Mouse (Mus musculus) left cerebral cortex, adult 2 months (tissue): ENCODE results near the gene Fam229a. TPM values are rescaled to one million over a fixed set of nuclear protein-coding genes. Genes with fewer than 3 reads are reported as not detected.
"Not testable (repeated sequence)": the region's sequence is repeated elsewhere in the genome, so short reads cannot be mapped to it uniquely, and the experiment has no call there.

Experiments
- DNase-seq, 2 experiments: peaks; one replicate each; pipeline ENCODE4 v3.0.0; 2021 to 2022; ENCODE audit warnings: low spot score in 2 of 2, mixed read lengths in 1 of 2; ENCODE audit errors: extremely low spot score in 1 of 2
- H3K27ac ChIP-seq: fragments of 200-600 bp; 2 replicates; pipeline ENCODE4 v1.8.1; 2022
- H3K4me3 ChIP-seq: fragments of 200-600 bp; 2 replicates; pipeline ENCODE4 v1.8.1; 2022
- CTCF ChIP-seq: fragments of 200-600 bp; IDR thresholded peaks from 2 replicates; pipeline ENCODE4 v1.8.1; 2022; ENCODE audit warnings: antibody characterized with exemption, mild to moderate bottlenecking, moderate library complexity
- intact Hi-C: fragments of 180-260 bp; cut with DNase I; formaldehyde crosslinking; loops from one replicate; pipeline ENCODE4 v1.15.1; 2025
- total RNA-seq, 2 experiments: library from RNA; stranded (reverse); gene quantifications; 2 replicates each; pipeline ENCODE4 v1.2.3; 2021

Fam229a gene
- total RNA-seq, 2 experiments from 2014 or later: 0.91 TPM; not detected in 1

GRCm38 (mm10) chr4:129511413-129512096, 20.6 kb downstream of the Fam229a start:
- no peak overlapping the region for H3K4me3 ChIP-seq
- DNase-seq: no peak
- H3K27ac ChIP-seq: peak overlapping the region; percentile 32
- no peak for TF ChIP-seq CTCF
- intact Hi-C loops: no loop called here

GRCm38 (mm10) chr4:129513086-129513767, 22.2 kb downstream of the Fam229a start, which contains the start of gene Marcksl1:
Gene Marcksl1, plus strand, starts transcription at chr4:129513581.
- no peak for TF ChIP-seq CTCF
- Histone ChIP-seq H3K4me3 (peak within 1 kb of the TSS; percentile 53), H3K27ac (peak within 1 kb of the TSS; percentile 72)
- intact Hi-C loops: no loop called here
- DNase-seq: peak; percentile 63 to 79

DNA sequence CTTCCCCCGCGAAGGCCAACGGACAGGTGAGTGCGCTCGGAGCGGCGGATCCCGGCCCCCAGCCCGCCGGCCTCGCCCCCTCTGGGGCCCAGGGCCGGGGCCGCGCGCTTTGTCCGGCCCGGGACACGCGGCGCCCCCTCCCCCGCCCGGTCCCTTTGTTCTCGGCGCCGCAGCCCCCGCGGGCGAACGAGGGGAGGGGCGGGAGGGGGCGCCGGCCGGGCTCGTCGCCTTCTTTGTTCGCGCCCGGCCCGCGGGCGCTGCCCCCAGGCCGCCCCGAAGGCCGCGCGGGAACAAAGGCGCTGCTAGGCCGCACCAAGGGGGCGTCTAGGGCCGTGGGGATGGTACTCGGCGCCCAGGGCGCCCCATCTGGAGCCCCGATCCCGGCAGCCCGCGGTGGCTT, 22.9 kb downstream of the Fam229a start:
- intact Hi-C loops: no loop called here
- DNase-seq: no peak
- H3K27ac ChIP-seq: peak overlapping the region; percentile 72
- peak overlapping the region; percentile 53 for H3K4me3 ChIP-seq
- TF ChIP-seq CTCF: no peak

DNA sequence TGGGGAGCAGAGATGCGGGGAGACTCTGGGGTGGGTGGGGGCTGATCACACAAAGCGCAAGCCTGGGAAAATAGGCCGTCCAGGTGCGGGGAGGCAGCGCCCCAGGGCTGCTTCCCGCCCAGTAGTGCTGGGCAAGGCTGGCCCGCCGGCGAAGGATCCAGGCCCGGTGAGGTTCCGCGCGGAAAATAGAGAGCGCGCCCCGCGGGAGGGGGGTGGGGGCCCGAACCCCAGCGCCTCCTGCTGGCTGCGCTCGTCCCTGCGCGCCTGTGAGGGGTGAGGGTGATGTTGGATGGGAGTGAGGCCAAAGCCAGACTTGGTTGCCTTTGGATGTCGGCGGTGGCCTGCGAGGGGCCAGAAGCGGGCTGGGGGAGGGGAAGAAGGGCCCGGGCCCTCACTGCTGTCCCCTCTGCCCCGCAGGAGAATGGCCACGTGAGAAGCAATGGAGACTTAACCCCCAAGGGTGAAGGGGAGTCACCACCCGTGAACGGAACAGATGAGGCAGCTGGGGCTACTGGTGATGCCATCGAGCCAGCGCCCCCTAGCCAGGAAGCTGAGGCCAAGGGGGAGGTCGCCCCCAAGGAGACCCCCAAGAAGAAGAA, 23.4 kb downstream of the Fam229a start:
- TF ChIP-seq CTCF: peak; percentile 80
- DNase-seq: peak; percentile 36 to 57
- intact Hi-C loops: no loop called here
- Histone ChIP-seq H3K4me3 (peak overlapping the region; percentile 53), H3K27ac (peak overlapping the region; percentile 72)

DNA sequence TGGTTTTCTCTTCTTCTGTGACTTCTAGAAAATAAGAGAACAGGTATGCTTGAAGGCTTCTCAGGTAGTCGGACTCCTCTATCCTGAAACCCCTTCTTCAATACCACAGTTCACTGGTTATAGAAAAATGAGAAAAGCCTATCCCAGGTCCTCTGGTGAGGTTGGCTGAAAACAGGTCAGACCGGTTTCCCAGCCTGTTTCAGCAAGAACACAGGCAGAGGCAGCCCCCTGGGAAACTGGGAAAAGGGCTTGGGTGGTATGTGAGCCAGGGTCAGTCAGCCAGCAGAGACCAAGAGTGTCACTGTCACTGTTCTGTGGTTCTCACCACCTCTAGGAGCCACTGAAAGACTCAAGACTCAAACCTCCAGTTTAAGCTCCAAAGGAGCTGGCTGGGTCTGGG, 25.9 kb downstream of the Fam229a start:
- intact Hi-C loops: no loop called here
- no peak overlapping the region for H3K27ac ChIP-seq
- no peak for DNase-seq
- H3K4me3 ChIP-seq: no peak overlapping the region
- no peak for TF ChIP-seq CTCF

DNA sequence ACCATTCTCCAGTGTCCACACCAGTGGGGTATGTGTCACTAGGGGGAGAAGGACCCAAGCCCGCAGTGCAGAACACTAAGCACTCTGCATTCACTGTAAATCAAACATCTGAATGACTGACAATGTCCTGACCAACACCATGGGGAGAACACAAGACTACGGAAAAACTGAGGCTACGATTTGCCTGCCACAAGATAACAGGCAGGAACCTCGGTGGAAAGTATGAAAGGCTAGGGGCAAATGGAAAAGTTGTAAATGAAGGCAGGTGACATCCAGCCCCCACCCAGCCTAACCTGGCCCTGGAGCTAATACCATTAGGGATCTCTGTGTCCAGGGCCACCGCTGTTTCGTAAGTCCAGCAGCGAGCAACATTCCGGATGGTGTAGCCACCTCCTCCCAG, 27.5 kb downstream of the Fam229a start:
- H3K4me3 ChIP-seq: no peak overlapping the region
- intact Hi-C loops: no loop called here
- H3K27ac ChIP-seq: no peak overlapping the region
- no peak for TF ChIP-seq CTCF
- DNase-seq: no peak

GRCm38 (mm10) chr4:129525338-129525737, 34.3 kb downstream of the Fam229a start:
- Histone ChIP-seq H3K4me3 (no peak overlapping the region), H3K27ac (no peak overlapping the region)
- TF ChIP-seq CTCF: no peak
- no peak for DNase-seq
- intact Hi-C loops: no loop called here

DNA sequence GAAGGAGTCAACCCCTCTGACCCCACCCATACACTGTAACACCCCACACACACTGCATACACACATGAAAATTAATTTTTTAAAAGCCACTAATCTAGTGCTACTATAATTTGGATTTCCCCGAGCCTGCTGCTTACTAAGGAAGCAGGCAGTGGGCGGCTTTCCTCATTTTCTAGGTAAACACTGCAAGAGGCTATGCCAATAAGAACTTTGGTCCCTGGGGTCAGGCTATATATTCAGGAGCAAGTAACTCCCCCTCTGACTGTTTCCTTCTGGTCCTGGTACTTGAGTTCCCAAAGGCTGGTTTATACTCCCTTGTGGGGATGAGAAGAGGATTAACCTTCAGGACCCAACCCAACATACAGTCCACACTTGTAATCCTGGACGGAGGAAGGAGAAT, 34.9 kb downstream of the Fam229a start:
- no peak for TF ChIP-seq CTCF
- Histone ChIP-seq H3K27ac (no peak overlapping the region), H3K4me3 (no peak overlapping the region)
- intact Hi-C loops: no loop called here
- no peak for DNase-seq

GRCm38 (mm10) chr4:129528901-129529300, 37.9 kb downstream of the Fam229a start:
- DNase-seq, H3K4me3 ChIP-seq, H3K27ac ChIP-seq, intact Hi-C loops: not testable (repeated sequence)

- intact Hi-C loops: no loop called here
- Histone ChIP-seq H3K4me3 (no peak overlapping the region), H3K27ac (no peak overlapping the region)
- peak; percentile 23 for TF ChIP-seq CTCF
- DNase-seq: no peak
Measured at GRCm38 (mm10) chr4:129540012-129540411, 49.0 kb downstream of the Fam229a start.

Other genes starting within 250 kb of the Fam229a start
- gene C77080, start 229.8 kb upstream of the Fam229a start, total RNA-seq: 10 to 100 TPM; 22.5 to 25.9 TPM
- 1 to 10 TPM; 1.8 to 2.2 TPM for gene Sync, start 203.6 kb upstream of the Fam229a start, total RNA-seq
- gene Rbbp4, start 155.8 kb upstream of the Fam229a start, total RNA-seq: 100 to 1,000 TPM; 115 to 123 TPM
- gene Zbtb8os, start 155.5 kb upstream of the Fam229a start, total RNA-seq: 10 to 100 TPM; 29.4 to 30.1 TPM
- 1 to 10 TPM; 5.1 to 5.8 TPM for gene Zbtb8a, start 113.1 kb upstream of the Fam229a start, total RNA-seq
- 1 to 10 TPM; 5.0 to 5.2 TPM for gene Zbtb8b, start 50.3 kb upstream of the Fam229a start, total RNA-seq
- gene Bsdc1, start 29.6 kb upstream of the Fam229a start, total RNA-seq: 10 to 100 TPM; 56.6 to 57.8 TPM
- gene Tssk3, start 168 bp upstream of the Fam229a start, total RNA-seq: not detected
- 100 to 1,000 TPM in 1 of 2 experiments, 10 to 100 TPM in 1; 96.0 to 102 TPM for gene Marcksl1, start 22.4 kb downstream of the Fam229a start, total RNA-seq
- 10 to 100 TPM; 26.5 to 29.5 TPM for gene Hdac1, start 51.5 kb downstream of the Fam229a start, total RNA-seq
- 1 to 10 TPM; 2.2 to 2.4 TPM for gene Lck, start 82.5 kb downstream of the Fam229a start, total RNA-seq
- under 1 TPM; 0.40 to 0.77 TPM for gene Fam167b, start 87.4 kb downstream of the Fam229a start, total RNA-seq
- gene Eif3i, start 109.5 kb downstream of the Fam229a start, total RNA-seq: 100 to 1,000 TPM; 124 to 129 TPM
- gene Tmem234, start 109.5 kb downstream of the Fam229a start, total RNA-seq: 10 to 100 TPM; 89.3 to 94.8 TPM
- gene Dcdc2b, start 123.1 kb downstream of the Fam229a start, total RNA-seq: 1 to 10 TPM; 5.7 to 6.2 TPM
- 10 to 100 TPM; 30.1 to 34.8 TPM for gene Iqcc, start 127.9 kb downstream of the Fam229a start, total RNA-seq
- gene Ccdc28b, start 132.8 kb downstream of the Fam229a start, total RNA-seq: 10 to 100 TPM; 50.9 to 67.0 TPM
- gene Txlna, start 149.9 kb downstream of the Fam229a start, total RNA-seq: 10 to 100 TPM; 42.1 to 52.1 TPM
- gene Kpna6, start 181.6 kb downstream of the Fam229a start, total RNA-seq: 10 to 100 TPM; 84.2 to 94.0 TPM
- gene Tmem39b, start 205.6 kb downstream of the Fam229a start, total RNA-seq: 10 to 100 TPM; 14.5 to 14.9 TPM